Mouse (Mus musculus): Measurements from ENCODE around the gene Entpd5. TPM values are rescaled to one million over a fixed set of nuclear protein-coding genes. Genes with fewer than 3 reads are reported as not detected.

Entpd5 gene
- polyA plus RNA-seq, 1 experiment from 2014 or later, result 19.6 TPM

DNA sequence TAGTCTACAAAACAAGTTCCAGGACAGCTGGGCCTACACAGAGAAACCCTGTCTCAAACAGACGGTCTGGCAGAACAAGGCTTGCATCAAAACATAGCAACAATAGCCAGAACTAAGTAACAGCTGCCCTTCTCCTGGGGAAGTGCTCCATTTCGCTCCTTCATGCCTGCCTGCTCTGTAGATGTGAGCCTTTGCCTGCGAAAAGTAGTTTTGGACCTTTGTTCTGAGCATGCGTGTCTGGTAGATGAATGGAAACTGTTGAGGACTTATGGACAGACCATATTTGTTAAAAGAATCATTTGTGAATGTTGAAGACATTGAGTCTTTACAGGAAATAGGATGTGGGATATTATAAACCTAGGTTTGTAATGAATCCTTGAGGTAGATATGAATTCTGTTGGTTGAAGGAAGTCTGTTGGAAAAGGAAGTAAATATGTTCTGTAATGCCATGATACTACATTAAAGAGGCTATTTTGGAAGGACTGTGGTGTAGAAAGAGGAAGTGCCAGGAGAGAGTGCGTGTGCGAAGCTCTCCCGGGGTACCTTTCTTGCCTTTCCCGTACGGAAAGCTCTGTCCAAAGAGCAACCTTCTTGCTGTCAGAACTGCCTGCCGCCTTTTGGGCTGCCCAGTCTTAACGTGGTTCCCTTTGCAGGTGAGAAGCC, 71.7 kb downstream of the Entpd5 start:
- Histone ChIP-seq H3K9me3 (ENCODE audit: control insufficient read depth, low read length) (no peaks in the 10 kb centered on the region), H3K27me3 (ENCODE audit: control insufficient read depth, insufficient read depth, low read length) (no peaks in the 10 kb centered on the region), H3K4me3 (ENCODE audit: low read length) (no peak overlapping the region), H3K4me2 (replicated peaks; ENCODE audit: low read depth, low read length) (no peak overlapping the region), H3K27ac (ENCODE audit: low read depth, low read length) (no peak overlapping the region), H3K4me1 (ENCODE audit: control insufficient read depth, insufficient read depth, low read length) (no peaks in the 10 kb centered on the region), H3K36me3 (ENCODE audit: control insufficient read depth, insufficient read depth, low read length) (peaks cover 82% of the 10 kb centered on the region), H3K9ac (ENCODE audit: low read depth, low read length) (no peak overlapping the region)
- 89% methylated on average over 11 of the region's 11 CpGs for WGBS
- ATAC-seq (ENCODE audit: low FRiP score, low TSS enrichment), result no peak

DNA sequence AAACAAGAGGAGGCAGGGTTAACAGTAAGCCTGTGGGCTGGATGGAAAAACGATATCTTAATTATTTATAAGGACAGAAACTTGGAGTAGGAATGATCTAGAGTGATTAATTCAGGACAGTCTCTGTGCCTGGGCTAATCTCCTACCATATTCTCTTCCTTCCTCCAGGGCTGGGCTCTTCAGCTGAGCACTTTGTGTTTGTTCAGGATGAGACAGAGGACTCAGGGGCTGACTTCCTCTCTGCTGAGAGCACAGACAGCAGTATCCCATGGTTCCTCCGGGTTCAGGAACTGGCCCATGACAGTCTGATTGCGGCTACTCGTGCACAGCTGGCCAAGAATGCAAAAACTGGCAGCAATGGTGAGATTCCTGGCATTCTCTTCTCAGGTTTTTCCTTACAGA, 81.7 kb downstream of the Entpd5 start:
- no peaks in the 10 kb centered on the region for H3K27me3 ChIP-seq (ENCODE audit: control insufficient read depth, insufficient read depth, low read length)
- H3K9ac ChIP-seq (ENCODE audit: low read depth, low read length), result no peak overlapping the region
- no peak overlapping the region for H3K4me2 ChIP-seq (replicated peaks; ENCODE audit: low read depth, low read length)
- no peak overlapping the region for H3K27ac ChIP-seq (ENCODE audit: low read depth, low read length)
- no peaks in the 10 kb centered on the region for H3K4me1 ChIP-seq (ENCODE audit: control insufficient read depth, insufficient read depth, low read length)
- no peak for ATAC-seq (ENCODE audit: low FRiP score, low TSS enrichment)
- 73% methylated on average over 4 of the region's 4 CpGs for WGBS
- peaks cover 61% of the 10 kb centered on the region for H3K36me3 ChIP-seq (ENCODE audit: control insufficient read depth, insufficient read depth, low read length)
- H3K4me3 ChIP-seq (ENCODE audit: low read length), result no peak overlapping the region
- no peaks in the 10 kb centered on the region for H3K9me3 ChIP-seq (ENCODE audit: control insufficient read depth, low read length)

Other genes starting within 250 kb of the Entpd5 start
- gene Elmsan1, start 190.1 kb downstream of the Entpd5 start, polyA plus RNA-seq (2014; fragmentation: Nextera tagmentation; extraction: Ambion mirVana), result 5.8 and 9.3 TPM in 2 replicates
- gene Ptgr2, start 123.8 kb downstream of the Entpd5 start, polyA plus RNA-seq (2014; fragmentation: Nextera tagmentation; extraction: Ambion mirVana), result 12.8 and 21.1 TPM in 2 replicates
- 65.6 and 88.7 TPM in 2 replicates for gene Zfp410, start 92.2 kb downstream of the Entpd5 start, polyA plus RNA-seq (2014; fragmentation: Nextera tagmentation; extraction: Ambion mirVana)
- gene Coq6, start 47.4 kb downstream of the Entpd5 start, polyA plus RNA-seq (2014; fragmentation: Nextera tagmentation; extraction: Ambion mirVana), result 51.4 and 54.7 TPM in 2 replicates
- 2.9 and 3.7 TPM in 2 replicates for gene Fam161b, start 47.2 kb downstream of the Entpd5 start, polyA plus RNA-seq (2014; fragmentation: Nextera tagmentation; extraction: Ambion mirVana)
- 1.1 and 1.9 TPM in 2 replicates for gene Bbof1, start within 50 bp of the Entpd5 start, polyA plus RNA-seq (2014; fragmentation: Nextera tagmentation; extraction: Ambion mirVana)
- 22.1 and 27.2 TPM in 2 replicates for gene Rnf113a2, start 8.2 kb upstream of the Entpd5 start, polyA plus RNA-seq (2014; fragmentation: Nextera tagmentation; extraction: Ambion mirVana)
- 25.0 and 50.2 TPM in 2 replicates for gene Aldh6a1, start 42.0 kb upstream of the Entpd5 start, polyA plus RNA-seq (2014; fragmentation: Nextera tagmentation; extraction: Ambion mirVana)
- gene Lin52, start 42.4 kb upstream of the Entpd5 start, polyA plus RNA-seq (2014; fragmentation: Nextera tagmentation; extraction: Ambion mirVana), result 21.0 and 23.2 TPM in 2 replicates
- 0.06 TPM in 1 of 2 replicates, not detected in the other for gene Vsx2, start 160.7 kb upstream of the Entpd5 start, polyA plus RNA-seq (2014; fragmentation: Nextera tagmentation; extraction: Ambion mirVana)
- 10.0 and 14.8 TPM in 2 replicates for gene Abcd4, start 208.4 kb upstream of the Entpd5 start, polyA plus RNA-seq (2014; fragmentation: Nextera tagmentation; extraction: Ambion mirVana)
- not detected in 2 replicates for gene Vrtn, start 232.0 kb upstream of the Entpd5 start, polyA plus RNA-seq (2014; fragmentation: Nextera tagmentation; extraction: Ambion mirVana)

Measured in kidney, embryonic 14.5 days (tissue).